Mouse (Mus musculus) T-helper 2 cell (primary cell): Measurements from ENCODE around the gene Olfr726.

Experiments used
- in situ Hi-C: fragments of 300-600 bp; cut with MboI, MseI; formaldehyde crosslinking; loops from one replicate; pipeline ENCODE4 v1.15.1; 2025; ENCODE audit warnings: high pct_unique_total_duplicates

Gene Olfr726

DNA sequence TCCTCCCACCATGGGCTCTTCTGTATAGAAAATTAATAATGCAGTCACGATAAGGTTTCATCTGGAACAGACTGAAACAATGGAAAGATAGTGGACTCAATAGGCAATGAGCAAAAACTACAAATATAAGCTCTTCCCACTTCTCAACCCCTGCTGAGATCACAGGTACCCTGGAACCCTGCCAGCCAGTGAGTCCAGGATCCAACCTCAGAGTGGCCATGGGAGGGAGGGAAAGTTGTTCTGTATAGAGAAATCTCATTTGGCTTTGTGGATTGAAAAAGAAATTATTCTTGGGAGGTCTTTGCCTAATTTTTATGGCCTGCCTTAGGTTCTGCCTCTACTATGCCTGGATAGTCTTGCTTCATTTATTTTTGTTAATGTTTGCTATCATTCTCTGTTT is at the start of gene Olfr726:
TSS of gene Olfr726 (minus strand) at position 101 of the 400 bp plus-strand sequence.
- in situ Hi-C loops: no loop called here

DNA sequence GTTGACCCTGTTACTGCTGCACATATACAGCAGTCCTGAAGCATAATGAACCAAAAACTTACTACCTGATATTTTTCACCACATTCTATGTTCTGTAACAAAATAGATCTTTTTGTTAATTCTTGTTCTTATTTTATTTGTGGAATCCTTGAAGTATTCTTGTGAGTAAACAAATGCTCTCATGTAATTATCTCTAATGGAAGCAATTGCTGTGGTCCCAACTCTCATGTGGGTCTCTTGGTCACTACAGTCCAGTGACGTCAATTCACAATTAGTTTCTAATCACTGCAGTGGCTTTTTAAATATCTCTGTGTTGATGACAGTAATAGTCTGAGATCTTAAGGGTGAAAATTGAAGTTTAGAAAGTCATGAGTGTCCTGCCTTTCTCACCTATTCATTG is 32.1 kb upstream of the Olfr726 start, which contains the start of gene Olfr727:
TSS of gene Olfr727 (plus strand) at position 301 of the 400 bp plus-strand sequence.
- in situ Hi-C loops: no loop called here

DNA sequence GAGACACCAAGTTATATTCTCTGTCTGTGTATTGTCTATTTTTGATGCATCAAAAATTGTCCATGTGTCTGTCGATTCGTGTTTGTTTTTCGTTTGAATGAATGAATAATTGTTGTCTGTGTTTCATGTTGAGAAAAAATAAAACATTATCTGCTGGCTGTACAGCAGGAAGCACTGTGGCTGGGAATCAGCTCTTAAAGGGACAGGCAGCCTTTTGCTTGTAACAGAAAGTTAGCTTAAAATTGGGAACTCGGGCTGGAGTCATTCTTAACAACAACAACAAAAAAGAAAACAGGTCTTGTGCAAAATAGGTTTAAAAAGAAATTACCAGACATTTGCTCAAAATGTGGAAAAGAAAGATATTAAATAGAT is 28.0 kb downstream of the Olfr726 start:
- in situ Hi-C loops: loop anchor here (25.0 kb wide), 1 partner anchor 650 kb away; the partner anchor contains the start of gene Olfr748

DNA sequence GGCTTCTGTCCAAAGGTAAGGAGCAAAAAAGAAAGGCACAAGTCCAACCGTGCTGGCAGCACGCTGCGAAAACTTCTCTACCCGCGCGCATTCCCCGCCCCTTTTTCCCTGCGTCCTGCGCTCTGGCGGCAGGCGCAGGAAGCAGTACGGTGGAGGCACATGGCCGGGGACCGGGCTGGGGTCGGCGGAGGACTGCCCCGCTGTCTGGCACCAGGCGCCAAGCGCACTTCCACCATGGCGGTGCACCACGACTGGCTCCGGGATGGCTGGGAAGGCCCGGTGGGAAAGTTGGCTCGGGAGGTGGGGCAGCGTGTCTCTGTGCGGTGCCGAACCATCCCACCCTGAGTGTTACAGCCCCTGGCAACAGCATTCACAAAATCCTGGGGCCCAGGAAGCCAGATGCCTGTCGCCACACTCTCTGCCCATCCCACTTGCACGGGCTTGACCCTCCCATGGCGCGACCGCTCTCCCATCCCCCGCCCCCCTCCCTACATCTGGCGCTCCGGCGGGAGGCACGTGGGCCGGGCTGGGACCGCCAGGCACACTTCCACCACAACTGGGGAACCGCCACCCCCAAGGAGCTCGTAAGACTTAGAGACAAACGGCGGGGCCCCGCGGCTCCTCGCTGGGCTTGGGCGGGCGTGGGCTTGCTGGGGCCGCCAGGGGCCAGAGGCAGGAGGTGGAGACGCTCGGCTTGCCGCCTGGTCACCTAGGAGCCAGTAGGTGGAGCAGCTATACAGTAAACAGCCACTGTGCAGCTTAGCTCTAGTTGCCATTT is 28.6 kb downstream of the Olfr726 start:
- in situ Hi-C loops: loop anchor here (25.0 kb wide), 1 partner anchor 650 kb away; the partner anchor contains the start of gene Olfr748

DNA sequence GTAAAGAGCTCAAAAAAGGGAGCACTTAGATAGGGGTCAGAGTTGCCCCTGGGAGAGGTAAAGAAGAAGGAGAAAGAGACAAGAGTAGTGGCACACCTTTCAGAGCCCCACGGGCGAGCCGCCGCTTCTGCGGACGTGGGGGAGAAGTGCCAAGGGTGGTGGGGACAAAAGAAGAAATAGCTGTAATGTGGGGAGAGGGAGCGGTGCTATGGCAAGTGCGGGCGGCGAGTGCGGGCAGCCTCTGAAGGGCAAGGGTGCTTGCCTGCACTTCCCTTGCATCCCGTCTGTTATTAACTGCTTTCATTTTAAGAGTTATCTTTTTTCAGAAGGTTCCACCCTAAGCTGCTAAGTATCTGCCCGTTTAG is 29.2 kb downstream of the Olfr726 start:
- in situ Hi-C loops: loop anchor here (25.0 kb wide), 1 partner anchor 651 kb away; the partner anchor contains the start of gene Olfr748

DNA sequence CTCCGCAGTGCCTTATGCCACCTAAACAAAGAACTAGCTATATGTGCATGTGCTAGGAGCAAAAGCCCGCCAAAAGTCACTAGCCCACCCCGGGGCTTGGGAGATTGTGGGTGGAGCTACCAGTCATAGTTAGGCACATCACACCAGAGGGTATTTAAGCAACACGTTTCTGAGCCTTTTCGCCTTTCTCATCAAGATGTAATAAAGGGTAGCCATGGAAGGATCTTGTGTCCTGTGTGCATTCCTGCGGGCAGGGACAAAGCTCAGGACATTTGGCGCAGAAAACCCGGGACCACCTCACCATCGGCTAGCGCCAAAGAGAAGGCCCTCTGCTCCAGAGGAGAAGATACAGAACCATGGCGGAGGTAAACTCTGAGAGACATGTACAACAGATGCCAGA is 29.6 kb downstream of the Olfr726 start:
- in situ Hi-C loops: loop anchor here (25.0 kb wide), 1 partner anchor 651 kb away; the partner anchor contains the start of gene Olfr748

DNA sequence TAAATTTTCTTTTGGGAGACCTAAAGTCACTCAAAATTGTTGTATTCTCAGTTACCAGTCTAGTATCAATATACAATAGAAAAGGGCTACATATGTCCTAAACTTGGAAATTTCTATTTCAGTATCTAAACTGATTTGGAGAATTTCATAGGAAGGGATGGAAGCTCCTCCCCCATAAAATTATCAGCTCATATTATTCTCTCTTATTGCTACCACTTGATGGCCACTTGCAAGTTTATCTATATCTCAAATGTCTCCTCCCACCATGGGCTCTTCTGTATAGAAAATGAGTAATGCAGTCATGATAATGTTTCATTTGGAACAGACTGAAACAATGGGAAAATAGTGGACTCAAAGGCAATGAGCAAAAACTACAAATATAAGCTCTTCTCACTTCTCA is 50.5 kb downstream of the Olfr726 start, which contains the start of gene Olfr725:
TSS of gene Olfr725 (minus strand) at position 101 of the 400 bp plus-strand sequence.
- in situ Hi-C loops: no loop called here
